Mouse (Mus musculus): ENCODE results near the gene Rhot2. TPM values are rescaled to one million over a fixed set of nuclear protein-coding genes. Genes with fewer than 3 reads are reported as not detected.

The Rhot2 gene
- polyA plus RNA-seq, 1 experiment, result 48.3 TPM

DNA sequence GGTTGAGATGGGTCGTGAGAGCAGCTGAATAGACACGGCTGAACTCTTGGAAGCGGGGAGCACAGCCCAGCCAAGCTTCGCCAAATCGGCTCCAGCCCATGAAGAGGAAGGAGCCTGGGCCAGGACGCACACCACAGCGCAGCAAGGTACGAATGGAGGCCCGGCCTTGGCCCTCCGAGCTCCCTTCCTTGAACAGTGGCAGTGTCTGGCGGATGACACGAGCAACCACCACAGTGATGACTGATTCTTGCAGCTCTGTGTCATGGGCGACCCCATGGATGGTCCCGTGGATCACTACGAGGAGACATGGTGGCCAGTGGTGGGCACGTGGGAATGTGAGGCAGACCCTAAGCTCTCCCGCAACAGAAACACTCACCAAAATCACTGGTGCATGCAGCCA is 49.7 kb downstream of the Rhot2 start:
- no peaks in the 10 kb centered on the region for H3K36me3 ChIP-seq (ENCODE audit: control insufficient read depth, insufficient read depth)
- peak overlapping the region; percentile 47 for H3K4me3 ChIP-seq
- no peak overlapping the region for H3K4me2 ChIP-seq (ENCODE audit: low read depth)
- no peaks in the 10 kb centered on the region for H3K27me3 ChIP-seq (ENCODE audit: control insufficient read depth, insufficient read depth, insufficient read length)
- H3K79me2 ChIP-seq (ENCODE audit: control insufficient read depth, insufficient read depth), result no peaks in the 10 kb centered on the region
- TF ChIP-seq MAX (IDR thresholded peaks at IDR 0.05; ENCODE audit: low read depth) (no peak), TCF12 (IDR thresholded peaks at IDR 0.05; ENCODE audit: insufficient read depth, poor library complexity, severe bottlenecking) (no peak), REST (IDR thresholded peaks at IDR 0.05; ENCODE audit: insufficient read depth, insufficient read length) (no peak), TCF3 (IDR thresholded peaks at IDR 0.05; ENCODE audit: insufficient read length, low read depth) (no peak), MYOG (IDR thresholded peaks at IDR 0.05; ENCODE audit: control insufficient read depth in 1 of 3, insufficient read depth in 1 of 3, insufficient read length in 2 of 3, low read depth in 2 of 3) (no peak), SRF (IDR thresholded peaks at IDR 0.05; ENCODE audit: control insufficient read depth, insufficient read length, low read depth) (no peak), E2F4 (IDR thresholded peaks at IDR 0.05; ENCODE audit: insufficient read depth) (no peak), POLR2AphosphoS2 (IDR thresholded peaks at IDR 0.05; ENCODE audit: insufficient read length, low read depth) (no peak), MYOD1 (IDR thresholded peaks at IDR 0.05; ENCODE audit: control insufficient read depth in 1 of 3, insufficient read length in 2 of 3, low read depth in 2 of 3) (no peak), USF1 (IDR thresholded peaks at IDR 0.05; ENCODE audit: low read depth) (no peak), POLR2A (IDR thresholded peaks at IDR 0.05; ENCODE audit: insufficient read length, low read depth) (no peak), CEBPB (IDR thresholded peaks at IDR 0.05; ENCODE audit: insufficient read depth, poor library complexity, severe bottlenecking) (no peak)
- no peak overlapping the region for H3ac ChIP-seq (ENCODE audit: control insufficient read depth, insufficient read length)

DNA sequence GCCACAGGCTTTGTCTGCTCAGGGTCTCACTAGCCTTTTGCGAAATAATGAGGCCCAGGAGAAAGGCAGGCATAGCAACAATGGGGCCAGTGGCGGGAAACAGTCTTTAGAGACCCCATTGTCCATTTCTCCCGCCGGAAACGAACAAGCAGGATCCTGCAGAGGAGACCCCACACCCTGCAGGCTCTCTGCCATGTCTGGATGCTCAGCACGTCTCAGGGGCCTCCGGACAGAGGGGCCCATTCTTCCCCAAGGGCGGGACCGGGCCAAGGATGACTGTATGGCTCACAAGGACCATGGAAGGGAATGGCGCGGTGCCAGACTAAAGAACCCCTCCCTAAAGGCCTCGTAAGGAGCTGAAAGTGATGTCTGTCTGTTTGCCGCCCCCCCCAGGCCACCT is 50.5 kb downstream of the Rhot2 start:
- Histone ChIP-seq H3K36me3 (ENCODE audit: control insufficient read depth, insufficient read depth) (no peaks in the 10 kb centered on the region), H3K27me3 (ENCODE audit: control insufficient read depth, insufficient read depth, insufficient read length) (no peaks in the 10 kb centered on the region), H3K4me3 (no peak overlapping the region), H3K4me2 (ENCODE audit: low read depth) (no peak overlapping the region), H3K79me2 (ENCODE audit: control insufficient read depth, insufficient read depth) (no peaks in the 10 kb centered on the region), H3ac (ENCODE audit: control insufficient read depth, insufficient read length) (no peak overlapping the region)
- TF ChIP-seq MAX (IDR thresholded peaks at IDR 0.05; ENCODE audit: low read depth), result no peak
- TF ChIP-seq POLR2AphosphoS2 (IDR thresholded peaks at IDR 0.05; ENCODE audit: insufficient read length, low read depth), result no peak
- TF ChIP-seq E2F4 (IDR thresholded peaks at IDR 0.05; ENCODE audit: insufficient read depth), result no peak

- Histone ChIP-seq H3K4me3 (peak within 1 kb of the TSS; percentile 65), H3K27me3 (ENCODE audit: control insufficient read depth, insufficient read depth, insufficient read length) (no peaks in the 10 kb centered on the region), H3K79me2 (ENCODE audit: control insufficient read depth, insufficient read depth) (no peaks in the 10 kb centered on the region), H3ac (ENCODE audit: control insufficient read depth, insufficient read length) (peak within 1 kb of the TSS; percentile 19), H3K4me2 (ENCODE audit: low read depth) (peak within 1 kb of the TSS; percentile 90), H3K36me3 (ENCODE audit: control insufficient read depth, insufficient read depth) (no peaks in the 10 kb centered on the region)
- no peak for TF ChIP-seq E2F4 (IDR thresholded peaks at IDR 0.05; ENCODE audit: insufficient read depth)
- TF ChIP-seq MYOD1 (IDR thresholded peaks at IDR 0.05; ENCODE audit: control insufficient read depth in 1 of 3, insufficient read length in 2 of 3, low read depth in 2 of 3), result no peak
- TF ChIP-seq SRF (IDR thresholded peaks at IDR 0.05; ENCODE audit: control insufficient read depth, insufficient read length, low read depth), result no peak
- no peak for TF ChIP-seq USF1 (IDR thresholded peaks at IDR 0.05; ENCODE audit: low read depth)
- no peak for TF ChIP-seq POLR2A (IDR thresholded peaks at IDR 0.05; ENCODE audit: insufficient read length, low read depth)
- TF ChIP-seq POLR2AphosphoS2 (IDR thresholded peaks at IDR 0.05; ENCODE audit: insufficient read length, low read depth), result no peak
- no peak for TF ChIP-seq TCF12 (IDR thresholded peaks at IDR 0.05; ENCODE audit: insufficient read depth, poor library complexity, severe bottlenecking)
- no peak for TF ChIP-seq MAX (IDR thresholded peaks at IDR 0.05; ENCODE audit: low read depth)
- no peak for TF ChIP-seq TCF3 (IDR thresholded peaks at IDR 0.05; ENCODE audit: insufficient read length, low read depth)
- TF ChIP-seq MYOG (IDR thresholded peaks at IDR 0.05; ENCODE audit: control insufficient read depth in 1 of 3, insufficient read depth in 1 of 3, insufficient read length in 2 of 3, low read depth in 2 of 3), result no peak
- TF ChIP-seq REST (IDR thresholded peaks at IDR 0.05; ENCODE audit: insufficient read depth, insufficient read length), result no peak
- TF ChIP-seq CEBPB (IDR thresholded peaks at IDR 0.05; ENCODE audit: insufficient read depth, poor library complexity, severe bottlenecking), result no peak
Observed at GRCm38 (mm10) chr17:25792615-25793014, 52.0 kb downstream of the Rhot2 start, which contains the start of gene Fam173a. TSS of gene Fam173a (minus strand) at chr17:25792901.

DNA sequence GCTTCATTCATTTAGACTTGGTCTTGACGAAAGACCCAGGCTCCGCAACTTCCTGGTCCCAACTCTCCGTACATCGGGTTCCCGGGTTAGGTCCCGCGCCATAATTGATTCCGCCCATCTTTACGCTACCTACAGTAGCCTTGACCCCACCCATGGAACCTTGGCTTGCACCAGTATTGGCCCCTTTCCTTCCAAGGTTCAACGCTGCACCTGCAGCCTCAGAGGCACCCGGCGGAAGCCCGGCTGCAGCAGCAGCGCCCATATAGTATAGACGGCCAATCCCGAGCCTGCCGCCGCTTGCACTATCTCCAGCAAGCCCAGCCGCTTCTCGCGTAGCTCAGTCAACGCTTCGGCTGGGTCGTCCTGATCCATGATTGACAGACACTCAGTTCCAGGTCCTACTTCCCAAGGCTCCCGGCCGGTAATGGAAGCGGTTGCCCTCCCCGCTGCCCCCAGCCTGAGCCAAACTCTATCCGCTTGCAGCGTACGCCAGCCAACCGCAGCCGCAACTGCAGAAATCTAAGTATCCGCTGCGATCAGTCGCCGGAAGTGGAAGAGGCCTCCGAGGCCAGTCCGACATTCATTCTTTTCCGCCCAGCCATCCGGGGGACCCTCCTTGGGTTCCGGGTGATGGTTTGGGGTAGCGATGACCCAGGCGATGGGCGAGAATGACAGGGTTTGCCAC is 52.7 kb downstream of the Rhot2 start:
- Histone ChIP-seq H3K79me2 (ENCODE audit: control insufficient read depth, insufficient read depth) (no peaks in the 10 kb centered on the region), H3K36me3 (ENCODE audit: control insufficient read depth, insufficient read depth) (no peaks in the 10 kb centered on the region), H3K27me3 (ENCODE audit: control insufficient read depth, insufficient read depth, insufficient read length) (no peaks in the 10 kb centered on the region), H3ac (ENCODE audit: control insufficient read depth, insufficient read length) (peak overlapping the region; percentile 19), H3K4me3 (peak overlapping the region; percentile 65), H3K4me2 (ENCODE audit: low read depth) (peak overlapping the region; percentile 90)
- TF ChIP-seq MYOG (IDR thresholded peaks at IDR 0.05; ENCODE audit: control insufficient read depth in 1 of 3, insufficient read depth in 1 of 3, insufficient read length in 2 of 3, low read depth in 2 of 3) (peak in 1 of 3 experiments; percentile 16), TCF3 (IDR thresholded peaks at IDR 0.05; ENCODE audit: insufficient read length, low read depth) (no peak), USF1 (IDR thresholded peaks at IDR 0.05; ENCODE audit: low read depth) (no peak), MAX (IDR thresholded peaks at IDR 0.05; ENCODE audit: low read depth) (no peak), E2F4 (IDR thresholded peaks at IDR 0.05; ENCODE audit: insufficient read depth) (no peak), POLR2AphosphoS2 (IDR thresholded peaks at IDR 0.05; ENCODE audit: insufficient read length, low read depth) (peak; percentile 91), TCF12 (IDR thresholded peaks at IDR 0.05; ENCODE audit: insufficient read depth, poor library complexity, severe bottlenecking) (no peak), CEBPB (IDR thresholded peaks at IDR 0.05; ENCODE audit: insufficient read depth, poor library complexity, severe bottlenecking) (no peak), MYOD1 (IDR thresholded peaks at IDR 0.05; ENCODE audit: control insufficient read depth in 1 of 3, insufficient read length in 2 of 3, low read depth in 2 of 3) (no peak), REST (IDR thresholded peaks at IDR 0.05; ENCODE audit: insufficient read depth, insufficient read length) (no peak), POLR2A (IDR thresholded peaks at IDR 0.05; ENCODE audit: insufficient read length, low read depth) (peak; percentile 85), SRF (IDR thresholded peaks at IDR 0.05; ENCODE audit: control insufficient read depth, insufficient read length, low read depth) (no peak)
